Mouse (Mus musculus) hindbrain, embryonic 10.5 days (tissue): ENCODE measurements at regions not wholly inside any gene's neighbourhood (a gene's known extent, or its start where the extent isn't known, plus 50 kb on each side); places are given as distances from the start of the nearest gene placed in this dataset.

Experiments used
- DNase-seq: peaks from one replicate; pipeline ENCODE4 v3.0.0-alpha.2; 2017; ENCODE audit warnings: low spot score
- H3K27ac ChIP-seq: fragments of 300-500 bp; sonication (generic); 2 replicates; pipeline ENCODE4 v1.5.1; 2016; ENCODE audit warnings: mild to moderate bottlenecking, moderate library complexity
- H3K27me3 ChIP-seq: fragments of 300-500 bp; sonication (generic); 2 replicates; pipeline ENCODE4 v1.6.1; 2016; ENCODE audit warnings: mild to moderate bottlenecking; ENCODE audit not compliant: poor library complexity, insufficient read depth, severe bottlenecking
- H3K36me3 ChIP-seq: fragments of 300-500 bp; sonication (generic); 2 replicates; pipeline ENCODE4 v1.6.1; 2016; ENCODE audit warnings: mild to moderate bottlenecking, moderate library complexity
- H3K4me1 ChIP-seq: fragments of 300-500 bp; sonication (generic); replicated peaks from 2 replicates; pipeline ENCODE4 v1.6.1; 2016; ENCODE audit warnings: mild to moderate bottlenecking
- H3K4me3 ChIP-seq: fragments of 300-500 bp; sonication (generic); 2 replicates; pipeline ENCODE4 v1.5.1; 2016; ENCODE audit warnings: mild to moderate bottlenecking, moderate library complexity
- H3K9me3 ChIP-seq: fragments of 300-500 bp; sonication (generic); 2 replicates; pipeline ENCODE4 v1.6.1; 2016; ENCODE audit warnings: mild to moderate bottlenecking, moderate library complexity
- WGBS: fragments of 180-500 bp; shearing (Covaris S2); methylation state at CpG from one replicate; pipeline ENCODE4 v1.1.7; 2016; 5-methylcytosine and 5-hydroxymethylcytosine counted together

DNA sequence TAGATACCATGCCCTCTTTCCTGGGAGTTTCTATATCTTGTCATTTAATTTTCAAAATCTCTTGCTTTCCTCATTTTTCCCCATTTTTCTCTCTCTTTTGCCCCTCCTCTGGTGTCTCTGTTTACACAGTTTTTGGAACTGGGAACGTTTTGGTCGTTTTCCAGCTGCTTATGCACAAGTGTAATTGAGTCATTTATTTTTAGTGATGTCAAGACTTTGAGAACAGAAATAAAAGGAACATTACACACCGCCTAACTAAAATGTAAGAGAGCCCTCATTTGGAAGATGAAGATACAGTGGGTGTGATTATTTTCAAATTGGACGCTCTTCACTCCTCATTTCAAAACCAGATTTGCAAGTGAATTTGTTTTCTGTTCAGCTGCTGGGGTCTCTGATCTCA, 176.0 kb upstream of the Zfp462 start:
- H3K27ac ChIP-seq, result no peak overlapping the region
- peaks cover 7% of the 10 kb centered on the region; the same call in 1 of the 2 replicates for H3K4me1 ChIP-seq
- no peak overlapping the region for H3K4me3 ChIP-seq
- 81% methylated on average over 4 of the region's 4 CpGs for WGBS
- DNase-seq, result no peak
- no peaks in the 10 kb centered on the region for H3K27me3 ChIP-seq
- H3K9me3 ChIP-seq, result no peaks in the 10 kb centered on the region
- no peaks in the 10 kb centered on the region for H3K36me3 ChIP-seq

DNA sequence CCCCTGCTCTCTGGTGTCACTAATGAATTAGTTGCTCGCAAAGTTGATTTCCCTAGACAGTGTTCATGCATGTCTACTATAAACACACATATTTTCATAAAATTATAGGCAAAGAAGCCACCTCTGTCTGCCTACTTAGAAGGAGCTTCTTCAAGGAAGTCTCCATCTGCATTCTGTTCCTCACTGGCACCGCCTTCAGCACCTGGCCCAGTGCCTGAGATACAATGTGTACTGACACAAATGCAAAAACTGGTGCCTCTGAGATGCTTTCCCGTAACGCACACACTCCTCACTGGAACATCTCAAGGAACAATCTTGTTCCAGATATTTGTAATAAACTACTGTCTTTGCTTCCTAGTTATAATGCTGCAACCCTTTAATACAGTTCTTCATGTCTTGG, 170.8 kb upstream of the Zfp462 start:
- H3K4me1 ChIP-seq, result no peaks in the 10 kb centered on the region
- DNase-seq, result no peak
- no peaks in the 10 kb centered on the region for H3K36me3 ChIP-seq
- no peaks in the 10 kb centered on the region for H3K9me3 ChIP-seq
- H3K27ac ChIP-seq, result no peak overlapping the region
- 94% methylated on average over 4 of the region's 4 CpGs for WGBS
- no peaks in the 10 kb centered on the region for H3K27me3 ChIP-seq
- H3K4me3 ChIP-seq, result no peak overlapping the region

DNA sequence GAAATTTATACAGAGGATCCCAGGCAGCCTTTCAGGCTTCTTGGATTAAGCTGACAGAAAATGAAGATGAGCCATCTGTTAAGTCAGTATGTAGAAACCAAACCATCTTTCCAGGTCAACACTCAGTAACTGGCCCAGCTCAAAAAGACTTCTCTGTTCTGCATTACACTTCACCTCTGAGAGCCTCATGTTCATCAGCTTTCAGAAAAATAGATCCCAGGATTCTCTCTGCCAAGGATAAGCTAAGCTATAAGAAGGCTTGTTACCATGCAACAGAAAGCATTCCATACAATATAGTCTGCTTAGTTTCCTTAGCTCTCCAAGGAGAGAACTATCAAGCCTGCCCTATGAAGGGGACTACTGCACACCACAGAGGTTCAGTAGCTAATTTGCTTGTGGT, 170.1 kb upstream of the Zfp462 start:
- H3K4me1 ChIP-seq, result no peaks in the 10 kb centered on the region
- no peak for DNase-seq
- no peak overlapping the region for H3K27ac ChIP-seq
- H3K27me3 ChIP-seq, result no peaks in the 10 kb centered on the region
- H3K4me3 ChIP-seq, result no peak overlapping the region
- no peaks in the 10 kb centered on the region for H3K9me3 ChIP-seq
- H3K36me3 ChIP-seq, result no peaks in the 10 kb centered on the region

GRCm38 (mm10) chr4:54780511-54780910, 164.3 kb upstream of the Zfp462 start:
- Histone ChIP-seq H3K4me1 (no peaks in the 10 kb centered on the region), H3K27ac (no peak overlapping the region), H3K9me3 (no peaks in the 10 kb centered on the region), H3K27me3 (no peaks in the 10 kb centered on the region), H3K4me3 (no peak overlapping the region), H3K36me3 (no peaks in the 10 kb centered on the region)
- no peak for DNase-seq
- WGBS, result 68% methylated on average over 4 of the region's 4 CpGs

DNA sequence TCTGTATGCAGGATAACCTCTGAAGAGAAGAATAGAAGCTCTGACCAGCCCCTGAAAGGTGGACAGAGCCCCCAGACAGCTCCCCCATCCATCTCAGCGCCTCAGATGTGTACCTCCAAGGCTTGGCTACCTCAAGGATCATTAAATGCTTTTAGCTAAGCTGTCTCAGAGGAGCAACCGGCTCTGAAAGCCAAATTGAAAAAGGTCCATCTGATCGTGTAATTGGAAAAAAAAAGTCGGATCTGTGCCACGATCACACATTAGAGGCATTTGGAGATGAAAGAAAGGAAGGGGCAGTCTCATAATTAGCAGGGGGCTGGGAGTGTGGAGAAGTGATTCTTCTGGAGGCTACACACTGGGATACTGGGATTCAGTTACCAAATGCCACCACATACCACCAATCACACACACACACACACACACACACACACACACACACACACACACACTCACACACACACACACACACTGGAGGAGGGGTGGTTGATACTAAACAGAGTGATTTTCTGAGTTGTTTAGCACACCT, 153.6 kb upstream of the Zfp462 start:
- Histone ChIP-seq H3K36me3 (no peaks in the 10 kb centered on the region), H3K4me1 (no peaks in the 10 kb centered on the region), H3K27me3 (no peaks in the 10 kb centered on the region), H3K9me3 (0 out of 2 replicates have a peak, but pooled peaks cover 3% of the 10 kb centered on the region), H3K4me3 (no peak overlapping the region), H3K27ac (no peak overlapping the region)
- 79% methylated on average over 5 of the region's 5 CpGs for WGBS
- DNase-seq, result no peak

DNA sequence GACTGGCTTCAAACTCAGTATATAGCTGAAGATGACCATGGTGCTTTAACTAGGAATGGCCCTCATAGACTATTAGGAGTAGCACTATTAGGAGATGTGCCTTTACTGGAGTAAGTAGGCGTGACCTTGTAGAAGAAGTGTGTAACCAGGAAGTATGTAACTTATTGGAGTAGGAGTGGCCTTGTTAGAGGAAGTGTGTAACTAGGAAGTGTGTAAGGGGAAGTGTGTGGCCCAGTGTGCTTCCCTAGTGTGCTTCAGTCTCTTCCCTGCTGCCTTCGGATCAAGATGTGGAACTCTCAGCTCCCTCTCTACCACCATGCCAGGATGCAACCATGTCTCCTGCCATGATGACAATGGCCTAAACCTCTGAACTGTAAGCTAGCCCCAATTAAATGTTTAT, 151.0 kb upstream of the Zfp462 start:
- H3K4me3 ChIP-seq, result no peak overlapping the region
- no peak overlapping the region for H3K27ac ChIP-seq
- 84% methylated on average over 2 of the region's 2 CpGs for WGBS
- H3K36me3 ChIP-seq, result no peaks in the 10 kb centered on the region
- no peaks in the 10 kb centered on the region for H3K4me1 ChIP-seq
- no peak for DNase-seq
- no peaks in the 10 kb centered on the region for H3K27me3 ChIP-seq
- H3K9me3 ChIP-seq, result no peaks in the 10 kb centered on the region

- H3K27me3 ChIP-seq, result no peaks in the 10 kb centered on the region
- no peaks in the 10 kb centered on the region for H3K9me3 ChIP-seq
- H3K4me3 ChIP-seq, result no peak overlapping the region
- DNase-seq, result no peak
- H3K27ac ChIP-seq, result no peak overlapping the region
- H3K36me3 ChIP-seq, result no peaks in the 10 kb centered on the region
- no peaks in the 10 kb centered on the region for H3K4me1 ChIP-seq
- WGBS, result 53% methylated on average over 3 of the region's 3 CpGs
Observed at GRCm38 (mm10) chr4:54795246-54795645, 149.6 kb upstream of the Zfp462 start.

DNA sequence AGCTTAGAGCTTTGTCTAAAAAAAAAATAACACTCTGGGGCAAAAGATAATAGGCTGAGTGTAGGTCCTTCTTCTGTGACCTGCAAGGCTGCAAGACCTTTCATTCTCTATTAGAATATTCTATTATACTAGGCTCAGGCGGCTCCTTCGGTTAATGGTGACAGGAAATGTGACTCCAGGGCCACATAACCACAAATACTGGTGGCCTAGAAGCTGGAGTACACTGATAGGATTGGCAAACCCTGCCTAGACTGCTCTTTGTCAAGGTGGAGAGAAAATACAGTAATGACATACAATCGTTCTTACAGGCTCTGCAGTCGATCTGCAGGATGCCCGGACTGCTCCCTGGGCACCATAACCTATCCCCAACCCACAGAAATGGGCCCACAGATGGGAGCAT, 146.3 kb upstream of the Zfp462 start:
- 92% methylated on average over 5 of the region's 5 CpGs for WGBS
- no peaks in the 10 kb centered on the region for H3K9me3 ChIP-seq
- no peak for DNase-seq

GRCm38 (mm10) chr4:54811163-54811562, 133.7 kb upstream of the Zfp462 start:
- Histone ChIP-seq H3K36me3 (no peaks in the 10 kb centered on the region), H3K27me3 (no peaks in the 10 kb centered on the region), H3K9me3 (no peaks in the 10 kb centered on the region), H3K27ac (no peak overlapping the region), H3K4me3 (no peak overlapping the region), H3K4me1 (peaks cover 8% of the 10 kb centered on the region; the same call in 1 of the 2 replicates)
- no peak for DNase-seq
- 81% methylated on average over 3 of the region's 3 CpGs for WGBS

More for the DNA sequence above, 146.3 kb upstream of the Zfp462 start:
- H3K27me3 ChIP-seq, result no peaks in the 10 kb centered on the region
- H3K4me3 ChIP-seq, result no peak overlapping the region
- no peak overlapping the region for H3K27ac ChIP-seq
- H3K36me3 ChIP-seq, result no peaks in the 10 kb centered on the region
- H3K4me1 ChIP-seq, result no peaks in the 10 kb centered on the region

DNA sequence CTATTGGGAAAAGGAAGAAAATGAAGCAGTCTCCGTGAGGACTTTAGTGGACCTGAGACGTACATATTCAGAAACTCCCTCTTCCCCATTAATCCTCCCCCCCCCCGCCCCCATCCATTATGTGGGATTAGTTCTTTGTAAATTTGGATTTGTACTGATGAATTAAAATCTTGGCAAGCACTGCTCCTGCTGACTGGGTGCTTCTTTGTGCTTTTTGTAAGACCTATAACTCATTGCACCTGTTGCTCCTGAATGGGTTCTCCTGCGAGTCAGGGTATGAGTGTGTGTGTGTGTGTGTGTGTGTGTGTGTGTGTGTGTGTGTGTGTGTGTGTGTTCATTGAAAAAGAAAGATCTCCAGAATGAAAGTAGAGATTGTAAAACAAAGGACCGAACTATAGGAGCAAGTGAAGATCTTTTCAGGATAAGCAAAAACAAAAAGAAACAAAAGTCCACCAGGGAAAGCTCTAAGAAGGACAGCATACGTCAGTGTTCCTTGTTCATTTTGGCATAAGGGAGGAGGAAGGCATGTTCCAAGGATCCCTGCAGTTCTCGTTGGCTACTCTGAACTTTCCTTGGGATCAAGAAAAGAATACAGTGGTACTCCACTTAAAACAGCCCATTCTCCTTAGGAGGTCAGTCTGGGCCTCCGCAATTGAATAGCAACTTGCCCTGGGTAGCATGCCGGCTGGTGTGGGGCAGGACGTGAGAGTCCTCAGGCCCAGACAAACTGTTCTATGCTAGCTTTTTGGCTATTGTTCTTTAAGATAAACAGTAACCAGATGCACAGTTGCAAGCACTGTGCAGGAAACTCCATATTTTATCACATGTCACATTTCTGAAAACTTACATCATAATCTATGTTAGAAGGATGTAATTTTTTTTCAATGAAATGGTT, 131.9 kb upstream of the Zfp462 start:
- no peaks in the 10 kb centered on the region for H3K27me3 ChIP-seq
- 52% methylated on average over 10 of the region's 10 CpGs for WGBS
- H3K27ac ChIP-seq, result no peak overlapping the region
- H3K9me3 ChIP-seq, result peaks cover 4% of the 10 kb centered on the region; the same call in 1 of the 2 replicates
- no peak for DNase-seq
- no peak overlapping the region for H3K4me3 ChIP-seq
- H3K4me1 ChIP-seq, result peaks cover 8% of the 10 kb centered on the region; the same call in 1 of the 2 replicates
- no peaks in the 10 kb centered on the region for H3K36me3 ChIP-seq

- Histone ChIP-seq H3K27me3 (no peaks in the 10 kb centered on the region), H3K27ac (no peak overlapping the region), H3K9me3 (no peaks in the 10 kb centered on the region), H3K4me3 (no peak overlapping the region), H3K36me3 (no peaks in the 10 kb centered on the region), H3K4me1 (peaks cover 11% of the 10 kb centered on the region)
- 87% methylated on average over 2 of the region's 2 CpGs for WGBS
- DNase-seq, result no peak
Observed at GRCm38 (mm10) chr4:54837326-54837725, 107.5 kb upstream of the Zfp462 start.

DNA sequence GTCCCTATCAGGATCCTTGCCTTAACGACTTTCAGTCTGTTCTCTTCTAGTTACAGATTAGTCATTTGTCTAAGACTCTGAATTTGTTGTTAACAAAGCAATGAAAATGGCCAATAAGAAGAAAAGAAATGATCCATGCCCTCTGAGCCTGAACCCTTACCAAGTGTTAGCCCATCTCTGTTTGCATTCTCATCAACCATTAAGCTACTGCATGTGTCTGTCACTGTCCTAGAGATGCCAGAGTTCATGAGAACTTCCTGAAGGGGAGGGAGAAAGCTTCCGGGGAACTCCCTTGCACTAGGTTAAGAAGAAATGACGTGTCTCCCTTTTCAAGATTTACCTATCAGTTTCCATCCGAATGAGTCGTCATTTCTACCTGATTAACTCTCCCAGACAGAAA, 106.7 kb upstream of the Zfp462 start:
- H3K27me3 ChIP-seq, result no peaks in the 10 kb centered on the region
- DNase-seq, result no peak

DNA sequence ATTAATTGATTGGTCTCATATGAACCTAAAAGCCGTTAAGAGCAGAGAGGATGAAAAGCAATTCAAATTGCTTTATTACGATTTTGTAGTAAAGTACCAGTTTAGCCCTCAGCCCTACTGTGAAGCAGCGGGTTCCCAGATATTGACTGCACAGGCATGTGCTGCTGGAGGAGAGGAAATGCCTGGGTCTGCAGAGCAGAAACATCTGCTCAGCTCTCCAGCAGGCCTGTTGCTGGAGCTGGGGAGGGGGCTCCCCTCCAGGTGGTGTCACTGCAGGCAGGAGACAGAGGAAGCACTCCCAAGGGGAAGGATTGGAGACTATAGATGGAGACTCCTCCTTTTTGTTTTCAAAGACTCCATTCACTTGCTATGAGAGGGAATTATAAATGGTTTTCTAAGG, 106.1 kb upstream of the Zfp462 start:
- Histone ChIP-seq H3K4me1 (peaks cover 11% of the 10 kb centered on the region), H3K27me3 (no peaks in the 10 kb centered on the region), H3K36me3 (no peaks in the 10 kb centered on the region), H3K27ac (peak overlapping the region; percentile 53; the same call in 1 of the 2 replicates), H3K9me3 (no peaks in the 10 kb centered on the region), H3K4me3 (no peak overlapping the region)
- WGBS, result 46% methylated on average over 3 of the region's 3 CpGs
- no peak for DNase-seq

More for the DNA sequence above, 106.7 kb upstream of the Zfp462 start:
- Histone ChIP-seq H3K4me1 (peaks cover 11% of the 10 kb centered on the region), H3K27ac (0 out of 2 replicates have a peak overlapping the region, but pooled peaks have one; percentile 53), H3K9me3 (no peaks in the 10 kb centered on the region), H3K36me3 (no peaks in the 10 kb centered on the region), H3K4me3 (no peak overlapping the region)
- WGBS, result 46% methylated on average over 5 of the region's 5 CpGs
